Mouse (Mus musculus) inflammation-experienced regulatory T-cells (primary cell): Measurements from ENCODE around the gene Olfr1352. TPM values are rescaled to one million over a fixed set of nuclear protein-coding genes. Genes with fewer than 3 reads are reported as not detected.

Experiments used
- polyA plus RNA-seq, 2 experiments: library from polyadenylated mRNA; unstranded; fragments of 100-300 nt; shearing (Covaris generic); gene quantifications; one replicate each; pipeline ENCODE4 v1.2.1; 2017

Gene Olfr1352
- not detected for polyA plus RNA-seq

DNA sequence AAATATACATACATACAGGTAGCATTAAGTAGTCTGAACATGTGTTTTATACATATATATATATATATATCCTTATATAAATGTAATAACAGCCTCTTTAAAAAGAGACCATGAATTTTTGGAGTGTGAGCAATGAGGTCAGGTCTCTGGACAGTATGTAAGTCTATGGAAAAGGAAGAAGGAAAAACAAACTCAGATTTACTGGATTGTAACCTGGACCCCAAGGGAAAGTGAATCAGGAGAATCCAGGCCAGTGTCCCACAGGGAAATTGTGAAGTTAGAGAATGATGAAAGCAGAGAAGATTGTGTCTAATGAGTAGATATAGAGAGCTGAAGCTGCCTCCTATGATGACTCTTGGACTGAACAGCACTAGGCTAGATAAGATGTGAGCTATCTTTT, at the start of gene Olfr1352:
Olfr1352 (plus strand) TSS at position 301 of the 400 bp plus-strand sequence.

GRCm38 (mm10) chr10:78950336-78950735, 30.5 kb upstream of the Olfr1352 start, which contains the start of gene Olfr8:
TSS of gene Olfr8 (plus strand) at chr10:78950636.

DNA sequence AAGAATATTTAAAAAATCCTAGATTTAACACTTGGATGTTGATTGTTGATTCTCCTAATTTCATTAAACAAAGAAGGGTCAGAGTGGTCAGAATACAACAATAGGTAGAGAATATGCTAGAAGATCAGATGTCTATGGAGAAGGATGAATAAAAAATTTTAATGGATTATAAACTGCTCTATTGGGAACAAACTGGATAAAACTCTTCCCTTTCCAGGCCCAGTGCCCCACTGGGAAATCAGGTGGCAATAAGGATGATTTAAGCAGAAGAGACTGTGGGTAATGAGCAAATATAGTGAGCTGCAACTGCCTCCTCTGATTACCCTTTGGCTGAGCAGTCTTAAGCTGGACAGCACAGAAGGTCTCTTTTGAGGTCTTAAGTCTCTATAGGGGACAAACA, 17.8 kb upstream of the Olfr1352 start, which contains the start of gene Olfr1353:
Olfr1353 (plus strand) TSS at position 301 of the 400 bp plus-strand sequence.

DNA sequence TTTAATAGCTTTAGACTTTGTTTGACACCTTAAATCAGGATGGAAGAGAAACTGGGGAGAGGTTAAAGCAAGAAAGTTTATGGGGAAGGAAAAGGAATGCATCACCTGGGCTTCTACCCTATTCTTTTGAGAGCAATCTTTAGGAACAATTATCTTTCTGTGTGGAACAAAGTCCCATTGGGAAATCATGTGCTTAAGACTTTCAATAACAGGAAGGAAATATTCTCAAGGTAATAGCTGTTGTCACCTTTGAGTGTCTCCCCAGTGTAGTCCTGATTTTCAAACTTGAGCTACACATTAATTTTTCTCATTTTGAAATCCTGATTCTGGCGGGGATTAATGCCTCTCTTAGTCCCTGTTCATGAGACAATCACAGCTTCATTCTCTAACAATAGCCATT, 31.3 kb downstream of the Olfr1352 start, which contains the start of gene Olfr1351:
Olfr1351 (plus strand) TSS at position 301 of the 400 bp plus-strand sequence.

GRCm38 (mm10) chr10:79028441-79028840, 47.6 kb downstream of the Olfr1352 start, which contains the start of gene Olfr57:
TSS of gene Olfr57 (plus strand) at chr10:79028741.

Other genes starting within 250 kb of the Olfr1352 start
- gene Ccdc105, start 228.0 kb upstream of the Olfr1352 start, polyA plus RNA-seq: under 1 TPM in 1 of 2 experiments, not detected in 1; 0.14 TPM
- gene Slc1a6, start 200.6 kb upstream of the Olfr1352 start, polyA plus RNA-seq: not detected
- under 1 TPM; 0.33 to 0.49 TPM for gene Olfr1356, start 128.9 kb upstream of the Olfr1352 start, polyA plus RNA-seq
- gene Olfr1355, start 105.5 kb upstream of the Olfr1352 start, polyA plus RNA-seq: not detected
- gene Olfr1354, start 67.9 kb upstream of the Olfr1352 start, polyA plus RNA-seq: not detected
- not detected for gene Olfr8, start 30.4 kb upstream of the Olfr1352 start, polyA plus RNA-seq
- under 1 TPM in 1 of 2 experiments, not detected in 1; 0.08 TPM for gene Olfr1353, start 17.7 kb upstream of the Olfr1352 start, polyA plus RNA-seq
- 1 to 10 TPM in 1 of 2 experiments, under 1 TPM in 1; 0.06 to 1.2 TPM for gene Olfr1351, start 31.4 kb downstream of the Olfr1352 start, polyA plus RNA-seq
- under 1 TPM; 0.25 to 0.43 TPM for gene Olfr57, start 47.7 kb downstream of the Olfr1352 start, polyA plus RNA-seq
- gene 2610008E11Rik, start 116.5 kb downstream of the Olfr1352 start, polyA plus RNA-seq: 10 to 100 TPM; 20.4 to 26.2 TPM
- under 1 TPM in 1 of 2 experiments, not detected in 1; 0.71 TPM for gene Vmn2r80, start 167.7 kb downstream of the Olfr1352 start, polyA plus RNA-seq